Mouse (Mus musculus): ENCODE data around the gene Mrps36. TPM values are rescaled to one million over a fixed set of nuclear protein-coding genes. Genes with fewer than 3 reads are reported as not detected.
"Not testable (repeated sequence)": the region's sequence is repeated elsewhere in the genome, so short reads cannot be mapped to it uniquely, and the experiment has no call there.

The Mrps36 gene
- 75.3 and 100 TPM in 2 replicates for total RNA-seq (2015; ENCODE audit: low replicate concordance)
- 52.8 and 99.2 TPM in 2 replicates for total RNA-seq (2017; ENCODE audit: low replicate concordance)

GRCm38 (mm10) chr13:100744036-100744744 is at the start of gene Mrps36:
Mrps36 (minus strand) TSS chr13:100744659.
- peak; percentile 92 for ATAC-seq (replicated peaks; ENCODE audit: low FRiP score, poor library complexity, severe bottlenecking)

GRCm38 (mm10) chr13:100789083-100789482 is 44.6 kb upstream of the Mrps36 start:
- ATAC-seq (replicated peaks; ENCODE audit: low FRiP score, poor library complexity, severe bottlenecking): no peak

GRCm38 (mm10) chr13:100788057-100788456 is 43.6 kb upstream of the Mrps36 start:
- not testable (repeated sequence) for ATAC-seq (replicated peaks; ENCODE audit: low FRiP score, poor library complexity, severe bottlenecking)

GRCm38 (mm10) chr13:100787316-100788010 is 43.0 kb upstream of the Mrps36 start:
- no peak for ATAC-seq (replicated peaks; ENCODE audit: low FRiP score, poor library complexity, severe bottlenecking)

- peak; percentile 92 for ATAC-seq (replicated peaks; ENCODE audit: low FRiP score, poor library complexity, severe bottlenecking)
Measured at GRCm38 (mm10) chr13:100786414-100786867, 42.0 kb upstream of the Mrps36 start, which contains the start of gene Ccnb1. Ccnb1 (minus strand) TSS chr13:100786570.

- ATAC-seq (replicated peaks; ENCODE audit: low FRiP score, poor library complexity, severe bottlenecking): peak; percentile 72
Measured at GRCm38 (mm10) chr13:100785806-100786413, 41.5 kb upstream of the Mrps36 start.

GRCm38 (mm10) chr13:100777491-100777890 is 33.0 kb upstream of the Mrps36 start:
- peak; percentile 57 for ATAC-seq (replicated peaks; ENCODE audit: low FRiP score, poor library complexity, severe bottlenecking)

GRCm38 (mm10) chr13:100776710-100777109 is 32.3 kb upstream of the Mrps36 start:
- no peak for ATAC-seq (replicated peaks; ENCODE audit: low FRiP score, poor library complexity, severe bottlenecking)

- ATAC-seq (replicated peaks; ENCODE audit: low FRiP score, poor library complexity, severe bottlenecking): peak; percentile 23
Measured at GRCm38 (mm10) chr13:100776056-100776419, 31.6 kb upstream of the Mrps36 start.

GRCm38 (mm10) chr13:100775252-100776055 is 31.0 kb upstream of the Mrps36 start, which contains the start of gene Cenph:
Cenph (minus strand) TSS chr13:100775899.
- ATAC-seq (replicated peaks; ENCODE audit: low FRiP score, poor library complexity, severe bottlenecking): peak; percentile 91

- ATAC-seq (replicated peaks; ENCODE audit: low FRiP score, poor library complexity, severe bottlenecking): no peak
Measured at GRCm38 (mm10) chr13:100774704-100775103, 30.2 kb upstream of the Mrps36 start.

GRCm38 (mm10) chr13:100755329-100755728 is 10.9 kb upstream of the Mrps36 start:
- ATAC-seq (replicated peaks; ENCODE audit: low FRiP score, poor library complexity, severe bottlenecking): peak; percentile 79

- ATAC-seq (replicated peaks; ENCODE audit: low FRiP score, poor library complexity, severe bottlenecking): no peak
Measured at GRCm38 (mm10) chr13:100754186-100754585, 9.7 kb upstream of the Mrps36 start.

- ATAC-seq (replicated peaks; ENCODE audit: low FRiP score, poor library complexity, severe bottlenecking): no peak
Measured at GRCm38 (mm10) chr13:100753011-100753410, 8.6 kb upstream of the Mrps36 start.

- peak; percentile 51; the same call in 1 of the 2 replicates for ATAC-seq (replicated peaks; ENCODE audit: low FRiP score, poor library complexity, severe bottlenecking)
Measured at GRCm38 (mm10) chr13:100752529-100752928, 8.1 kb upstream of the Mrps36 start.

- peak; percentile 35; the same call in 1 of the 2 replicates for ATAC-seq (replicated peaks; ENCODE audit: low FRiP score, poor library complexity, severe bottlenecking)
Measured at GRCm38 (mm10) chr13:100751402-100751801, 6.9 kb upstream of the Mrps36 start.

GRCm38 (mm10) chr13:100750799-100751198 is 6.3 kb upstream of the Mrps36 start:
- ATAC-seq (replicated peaks; ENCODE audit: low FRiP score, poor library complexity, severe bottlenecking): 0 out of 2 replicates have a peak, but pooled peaks have one; percentile 6

GRCm38 (mm10) chr13:100748638-100749037 is 4.2 kb upstream of the Mrps36 start:
- ATAC-seq (replicated peaks; ENCODE audit: low FRiP score, poor library complexity, severe bottlenecking): no peak

- no peak for ATAC-seq (replicated peaks; ENCODE audit: low FRiP score, poor library complexity, severe bottlenecking)
Measured at GRCm38 (mm10) chr13:100746090-100746489, 1.6 kb upstream of the Mrps36 start.
